Mouse (Mus musculus): ENCODE results near the gene Slc7a14.

Gene Slc7a14

GRCm38 (mm10) chr3:31208458-31208994, 101.7 kb downstream of the Slc7a14 start:
- no peak for DNase-seq (ENCODE audit: low spot score)

- DNase-seq (ENCODE audit: low spot score), result no peak
Measured at GRCm38 (mm10) chr3:31208046-31208445, 102.1 kb downstream of the Slc7a14 start.

GRCm38 (mm10) chr3:31205167-31205566, 105.0 kb downstream of the Slc7a14 start:
- no peak for DNase-seq (ENCODE audit: low spot score)

- DNase-seq (ENCODE audit: low spot score), result no peak
Measured at GRCm38 (mm10) chr3:31203947-31204346, 106.2 kb downstream of the Slc7a14 start.

DNA sequence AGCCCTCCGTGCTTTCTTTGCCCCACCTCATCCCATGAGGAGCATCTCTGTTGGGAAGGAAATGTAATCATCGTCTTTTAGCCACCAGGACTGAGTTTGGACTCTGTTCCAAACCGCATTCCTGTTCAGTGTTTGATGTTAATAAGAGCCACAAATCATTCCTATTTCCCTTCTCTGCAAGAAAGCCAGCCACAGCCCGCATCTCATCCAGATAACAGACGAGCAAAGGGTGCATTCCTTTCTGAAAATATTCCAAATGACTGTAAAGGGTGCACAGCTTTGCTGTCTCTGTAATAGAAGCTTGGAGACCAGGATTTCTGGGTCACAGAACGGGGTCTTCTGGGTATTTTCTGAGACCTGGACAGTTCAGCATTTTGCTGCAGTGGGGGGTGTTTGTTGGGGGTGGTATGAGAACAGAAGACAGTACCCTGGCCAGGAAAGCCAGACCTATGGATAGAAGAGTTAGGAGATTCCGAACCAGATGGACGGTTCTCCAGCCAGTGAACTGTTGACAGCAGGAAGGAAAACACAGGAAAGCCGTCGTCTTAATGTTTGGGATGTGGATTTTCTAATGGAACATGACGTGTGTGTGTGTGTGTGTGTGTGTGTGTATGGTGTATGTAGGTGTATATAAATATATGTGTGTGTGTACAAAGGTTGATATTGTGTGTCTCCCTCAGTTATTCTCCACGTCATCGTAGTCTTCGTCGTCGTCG, 110.9 kb downstream of the Slc7a14 start:
- DNase-seq (ENCODE audit: low spot score), result no peak

DNA sequence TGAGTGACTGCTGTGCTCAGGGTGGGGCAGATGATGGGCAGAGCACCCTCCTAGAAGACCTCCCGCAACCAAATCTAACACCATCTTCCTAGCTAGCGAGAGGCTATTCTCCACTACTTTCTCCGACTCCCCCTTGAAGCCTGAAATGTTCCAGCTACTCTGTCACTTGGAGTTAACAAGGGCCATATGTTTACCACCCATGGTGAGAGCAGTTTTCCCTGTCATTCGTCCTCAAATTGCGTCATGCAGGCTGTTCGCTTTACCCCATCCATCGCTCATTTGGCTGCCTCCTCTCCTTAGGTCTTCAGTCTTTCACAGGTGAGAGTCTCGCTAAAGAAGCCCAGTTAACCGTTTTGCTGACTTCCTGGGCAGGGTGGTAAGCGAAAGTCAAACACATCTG, 118.8 kb downstream of the Slc7a14 start:
- DNase-seq (ENCODE audit: low spot score), result no peak

- DNase-seq (ENCODE audit: low spot score), result no peak
Measured at GRCm38 (mm10) chr3:31190342-31190741, 119.8 kb downstream of the Slc7a14 start.

- no peak for DNase-seq (ENCODE audit: low spot score)
Measured at GRCm38 (mm10) chr3:31166365-31166871, 143.8 kb downstream of the Slc7a14 start.

DNA sequence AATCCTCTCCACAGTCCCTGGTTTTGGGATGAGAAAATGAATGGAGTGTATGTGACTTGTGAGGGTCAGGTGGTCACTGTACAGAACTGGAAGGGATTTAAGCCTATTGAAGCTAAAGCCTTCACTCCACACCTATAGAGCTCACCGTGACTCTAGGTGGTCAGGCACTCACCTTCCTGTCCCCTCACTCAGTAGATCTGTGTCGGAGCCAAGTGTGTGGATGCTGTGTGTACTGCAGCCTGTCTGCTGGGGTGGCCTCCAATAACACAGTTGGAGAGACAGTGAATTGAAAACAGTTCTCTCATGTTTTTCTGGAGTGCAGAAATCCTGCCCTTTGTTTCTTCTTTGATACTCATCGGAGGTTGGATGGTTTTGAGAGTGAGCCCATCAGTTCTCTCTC, 144.4 kb downstream of the Slc7a14 start:
- DNase-seq (ENCODE audit: low spot score), result no peak

- DNase-seq (ENCODE audit: low spot score), result no peak
Measured at GRCm38 (mm10) chr3:31162860-31163259, 147.3 kb downstream of the Slc7a14 start.

DNA sequence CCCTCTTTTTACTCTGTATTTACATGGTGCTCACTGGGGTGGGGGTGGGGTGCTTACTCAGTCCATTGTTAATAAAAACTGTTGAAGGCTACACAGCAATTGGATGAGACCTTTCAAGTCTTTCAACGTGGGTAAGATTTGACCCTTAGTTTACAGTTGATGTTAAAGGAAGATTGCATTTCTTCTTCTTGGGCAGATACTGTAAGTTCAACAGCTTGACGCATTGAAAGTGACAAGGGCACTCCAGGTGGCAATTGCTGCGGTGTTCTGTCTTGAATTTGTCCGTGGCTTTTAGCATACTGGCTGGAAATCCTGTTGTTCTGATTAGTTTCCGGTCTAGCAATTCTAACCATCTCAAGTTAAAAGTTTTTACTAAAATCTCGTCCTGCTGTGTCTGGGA, 148.8 kb downstream of the Slc7a14 start:
- DNase-seq (ENCODE audit: low spot score), result no peak

DNA sequence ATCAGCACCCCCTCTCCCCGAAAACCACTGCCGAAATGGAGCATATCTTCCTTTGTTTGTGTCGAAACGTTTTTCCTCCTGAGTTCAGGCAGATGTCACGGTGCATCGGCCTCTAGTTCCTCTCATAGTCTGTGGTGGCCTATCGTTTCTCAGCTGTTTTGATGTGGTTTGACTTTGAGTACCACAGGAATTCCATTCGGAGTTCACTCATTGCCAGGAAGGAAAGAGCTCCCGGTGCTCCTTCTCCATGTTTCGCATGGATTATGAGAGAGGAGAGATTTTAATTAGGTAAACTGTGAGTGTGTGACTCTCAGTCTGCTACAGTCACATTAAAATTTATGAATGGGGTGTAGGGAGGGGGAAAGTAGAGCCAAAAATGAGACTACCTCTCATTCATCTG, 150.1 kb downstream of the Slc7a14 start:
- no peak for DNase-seq (ENCODE audit: low spot score)

GRCm38 (mm10) chr3:31157776-31158175, 152.4 kb downstream of the Slc7a14 start:
- DNase-seq (ENCODE audit: low spot score), result no peak

GRCm38 (mm10) chr3:31156126-31156525, 154.1 kb downstream of the Slc7a14 start:
- DNase-seq (ENCODE audit: low spot score), result no peak
